13 mouse cellular contexts compared by ENCODE assay signal in the genomic region with DNA sequence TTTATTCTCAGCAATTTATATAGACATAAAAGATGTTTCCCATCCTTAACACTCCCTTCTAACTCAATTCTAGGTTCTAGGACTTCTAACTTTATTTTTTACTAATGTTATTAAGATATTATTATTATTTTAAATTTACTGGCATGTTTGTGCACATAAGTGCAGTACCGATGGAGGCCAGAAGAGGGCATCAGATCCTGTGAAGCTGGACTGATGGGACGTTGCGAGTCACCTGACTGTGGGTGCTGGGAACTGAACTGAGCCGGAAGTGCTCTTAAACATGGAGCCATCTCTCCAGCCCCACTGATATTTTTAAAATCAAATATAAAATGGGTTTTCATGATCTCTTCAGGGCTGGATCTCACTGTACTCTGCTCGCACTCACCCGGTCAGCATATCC.
A peak's percentile ranks its signal among the peaks of the same experiment; 100 is the strongest.
DNase-seq lines count a peak whose midpoint lies in the region; ATAC-seq and TF ChIP-seq lines count a peak whose summit lies in the region.
"Had no signal": no experiment of that assay in that cellular context is flagged by ENCODE, and none has a peak within 500 bp of the region (broad histone marks: within the 10 kb centered on the region; RNA-seq: fewer than 3 reads in every experiment).

No protein-coding gene starts in this region.

- H3K27ac ChIP-seq in heart, postnatal 0 days (ENCODE audit: low read depth): no peak overlapping the region
- no peak overlapping the region for H3K27ac ChIP-seq in liver, adult 2 months (replicated peaks; ENCODE audit: insufficient read depth, low read depth, low read length)
- no peak overlapping the region for H3K27ac ChIP-seq in liver, embryonic 11.5 days (ENCODE audit: low read depth, low read length)
- no peak overlapping the region for H3K27ac ChIP-seq in bone marrow, adult 2 months (ENCODE audit: control insufficient read depth, insufficient read depth, low read depth, low read length, poor library complexity)
- H3K27ac ChIP-seq: heart, embryonic 10.5 days; hindbrain, embryonic 13.5 days; lung, embryonic 15.5 days; neural tube, embryonic 13.5 days had no signal

- TF ChIP-seq CTCF in heart, postnatal 0 days (IDR thresholded peaks at IDR 0.05; ENCODE audit: low read depth): 0 out of 2 replicates have a peak, but pooled peaks have one; percentile 14
- peak; percentile 52 for TF ChIP-seq CTCF in liver, adult 2 months (IDR thresholded peaks at IDR 0.05; ENCODE audit: low read depth, low read length)
- peak; percentile 60 for TF ChIP-seq CTCF in E14TG2a.4 (conservative IDR thresholded peaks at IDR 0.05; ENCODE audit: low read length)
- peak; percentile 11; the same call in 1 of the 2 replicates for TF ChIP-seq CTCF in bone marrow, adult 2 months (IDR thresholded peaks at IDR 0.05; ENCODE audit: control insufficient read depth, insufficient read depth, low read length)

- H3K9ac ChIP-seq in heart, postnatal 0 days (replicated peaks; ENCODE audit: low read depth, low read length): no peak overlapping the region
- no peak overlapping the region for H3K9ac ChIP-seq in liver, adult 2 months (ENCODE audit: low read depth, low read length)
- H3K9ac ChIP-seq in liver, embryonic 11.5 days (ENCODE audit: low read depth, low read length): no peak overlapping the region
- H3K9ac ChIP-seq: hindbrain, embryonic 13.5 days; lung, embryonic 15.5 days; neural tube, embryonic 13.5 days had no signal

- no peaks in the 10 kb centered on the region for H3K4me1 ChIP-seq in heart, postnatal 0 days (ENCODE audit: control insufficient read depth, insufficient read depth)
- no peaks in the 10 kb centered on the region for H3K4me1 ChIP-seq in liver, adult 2 months (ENCODE audit: control insufficient read depth, insufficient read depth, low read length)
- no peaks in the 10 kb centered on the region for H3K4me1 ChIP-seq in liver, embryonic 11.5 days (replicated peaks; ENCODE audit: control insufficient read depth, insufficient read depth, low read length)
- H3K4me1 ChIP-seq in E14TG2a.4 (replicated peaks; ENCODE audit: low read depth, low read length): no peaks in the 10 kb centered on the region
- no peaks in the 10 kb centered on the region for H3K4me1 ChIP-seq in bone marrow, adult 2 months (ENCODE audit: control insufficient read depth, insufficient read depth, low read length)
- H3K4me1 ChIP-seq: neural tube, embryonic 13.5 days had no signal

- no peak for TF ChIP-seq POLR2A in liver, adult 2 months (IDR thresholded peaks at IDR 0.05; ENCODE audit: extremely low read depth, insufficient read depth, low read length)
- TF ChIP-seq POLR2A in bone marrow, adult 2 months (IDR thresholded peaks at IDR 0.05; ENCODE audit: borderline replicate concordance, control insufficient read depth, low read depth, low read length): no peak

- no peak overlapping the region for H3K4me2 ChIP-seq in heart, postnatal 0 days (ENCODE audit: low read depth, low read length)
- no peak overlapping the region for H3K4me2 ChIP-seq in liver, embryonic 11.5 days
- H3K4me2 ChIP-seq: hindbrain, embryonic 13.5 days; lung, embryonic 15.5 days; neural tube, embryonic 13.5 days had no signal

- TF ChIP-seq EP300 in heart, postnatal 0 days (IDR thresholded peaks at IDR 0.05; ENCODE audit: low read depth): no peak

- no peaks in the 10 kb centered on the region for H3K79me2 ChIP-seq in liver, adult 2 months (ENCODE audit: control insufficient read depth, insufficient read depth, low read length)

- no peak for DNase-seq in heart, postnatal 0 days (ENCODE audit: low spot score)
- DNase-seq in heart, postnatal 4 days: no peak
- DNase-seq in liver, adult 2 months (ENCODE audit: extremely low read depth, low read depth, low spot score): no peak
- DNase-seq in liver, embryonic 11.5 days (ENCODE audit: low spot score): no peak
- no peak for DNase-seq in embryo, embryonic 11 days
- DNase-seq in right cerebral cortex, adult 2 months (ENCODE audit: low spot score in 2 of 2): no peak
- DNase-seq: midbrain, embryonic 14.5 days had no signal

- WGBS in heart, postnatal 0 days: 89% methylated on average over 6 of the region's 6 CpGs
- 84% methylated on average over 6 of the region's 6 CpGs for WGBS in liver, adult 2 months
- WGBS in liver, embryonic 11.5 days: 81% methylated on average over 6 of the region's 6 CpGs
- 83% methylated on average over 6 of the region's 6 CpGs for WGBS in bone marrow, adult 2 months

- no peaks in the 10 kb centered on the region for H3K27me3 ChIP-seq in heart, postnatal 0 days (ENCODE audit: control insufficient read depth, insufficient read depth, low read length)
- no peaks in the 10 kb centered on the region for H3K27me3 ChIP-seq in liver, adult 2 months (ENCODE audit: control insufficient read depth, insufficient read depth, low read length)
- no peaks in the 10 kb centered on the region for H3K27me3 ChIP-seq in liver, embryonic 11.5 days (replicated peaks; ENCODE audit: control insufficient read depth, insufficient read depth, low read length)
- no peaks in the 10 kb centered on the region for H3K27me3 ChIP-seq in E14TG2a.4 (ENCODE audit: insufficient read depth, low read length)
- H3K27me3 ChIP-seq: hindbrain, embryonic 13.5 days; lung, embryonic 15.5 days; neural tube, embryonic 13.5 days had no signal

- no peak overlapping the region for H3K4me3 ChIP-seq in heart, postnatal 0 days (ENCODE audit: low read depth, low read length)
- no peak overlapping the region for H3K4me3 ChIP-seq in liver, adult 2 months (ENCODE audit: insufficient read depth, low read depth, low read length)
- H3K4me3 ChIP-seq in liver, embryonic 11.5 days (ENCODE audit: low read depth, low read length): no peak overlapping the region
- H3K4me3 ChIP-seq in E14TG2a.4 (replicated peaks; ENCODE audit: low read length): no peak overlapping the region
- H3K4me3 ChIP-seq in bone marrow, adult 2 months (replicated peaks; ENCODE audit: control insufficient read depth, low read depth, low read length): no peak overlapping the region
- H3K4me3 ChIP-seq: heart, embryonic 10.5 days; hindbrain, embryonic 13.5 days; lung, embryonic 15.5 days; neural tube, embryonic 13.5 days had no signal

- ATAC-seq in heart, postnatal 0 days (ENCODE audit: insufficient read depth, low read depth): no peak
- no peak for ATAC-seq in liver, embryonic 11.5 days (replicated peaks; ENCODE audit: low FRiP score)

- 0 out of 2 replicates have a peak, but pooled peaks cover 9% of the 10 kb centered on the region for H3K9me3 ChIP-seq in heart, postnatal 0 days (replicated peaks; ENCODE audit: control insufficient read depth, low read length)
- 0 out of 2 replicates have a peak, but pooled peaks cover 3% of the 10 kb centered on the region for H3K9me3 ChIP-seq in liver, embryonic 11.5 days (ENCODE audit: control insufficient read depth, low read length)
- H3K9me3 ChIP-seq in E14TG2a.4 (ENCODE audit: low read length): no peaks in the 10 kb centered on the region; the same call in 1 of the 2 replicates
- H3K9me3 ChIP-seq: heart, embryonic 10.5 days; lung, embryonic 15.5 days had no signal

- no peaks in the 10 kb centered on the region for H3K36me3 ChIP-seq in heart, postnatal 0 days (replicated peaks; ENCODE audit: control insufficient read depth, insufficient read depth, low read length)
- no peaks in the 10 kb centered on the region for H3K36me3 ChIP-seq in liver, adult 2 months (ENCODE audit: control insufficient read depth, insufficient read depth, low read length)
- no peaks in the 10 kb centered on the region for H3K36me3 ChIP-seq in liver, embryonic 11.5 days (ENCODE audit: control insufficient read depth, insufficient read depth, low read length)
- H3K36me3 ChIP-seq in E14TG2a.4 (ENCODE audit: insufficient read depth, low read length): no peaks in the 10 kb centered on the region
- H3K36me3 ChIP-seq: heart, embryonic 10.5 days; hindbrain, embryonic 13.5 days; lung, embryonic 15.5 days; neural tube, embryonic 13.5 days had no signal
